Mouse (Mus musculus): ENCODE results near the gene Caskin1. TPM values are rescaled to one million over a fixed set of nuclear protein-coding genes. Genes with fewer than 3 reads are reported as not detected.

The Caskin1 gene
- polyA plus RNA-seq, 1 experiment from 2014 or later, result 4.3 TPM

GRCm38 (mm10) chr17:24476022-24476776, 12.2 kb upstream of the Caskin1 start:
- Histone ChIP-seq H3K36me3 (replicated peaks) (peaks cover 61% of the 10 kb centered on the region), H3K4me1 (peaks cover 58% of the 10 kb centered on the region), H3K9me3 (no peaks in the 10 kb centered on the region), H3K4me3 (peak overlapping the region; percentile 10; the same call in 1 of the 2 replicates), H3K27me3 (ENCODE audit: poor library complexity, severe bottlenecking) (no peaks in the 10 kb centered on the region), H3K27ac (no peak overlapping the region)
- no peak for DNase-seq (ENCODE audit: extremely low spot score, low spot score)
- 94% methylated on average over 10 of the region's 10 CpGs for WGBS

GRCm38 (mm10) chr17:24477053-24477984, 11.1 kb upstream of the Caskin1 start:
- Histone ChIP-seq H3K27me3 (ENCODE audit: poor library complexity, severe bottlenecking) (no peaks in the 10 kb centered on the region), H3K4me1 (peaks cover 47% of the 10 kb centered on the region), H3K36me3 (replicated peaks) (peaks cover 55% of the 10 kb centered on the region), H3K27ac (no peak overlapping the region), H3K4me3 (peak overlapping the region; percentile 82; the same call in 1 of the 2 replicates), H3K9me3 (no peaks in the 10 kb centered on the region)
- WGBS, result 94% methylated on average over 20 of the region's 20 CpGs
- DNase-seq (ENCODE audit: extremely low spot score, low spot score), result no peak

DNA sequence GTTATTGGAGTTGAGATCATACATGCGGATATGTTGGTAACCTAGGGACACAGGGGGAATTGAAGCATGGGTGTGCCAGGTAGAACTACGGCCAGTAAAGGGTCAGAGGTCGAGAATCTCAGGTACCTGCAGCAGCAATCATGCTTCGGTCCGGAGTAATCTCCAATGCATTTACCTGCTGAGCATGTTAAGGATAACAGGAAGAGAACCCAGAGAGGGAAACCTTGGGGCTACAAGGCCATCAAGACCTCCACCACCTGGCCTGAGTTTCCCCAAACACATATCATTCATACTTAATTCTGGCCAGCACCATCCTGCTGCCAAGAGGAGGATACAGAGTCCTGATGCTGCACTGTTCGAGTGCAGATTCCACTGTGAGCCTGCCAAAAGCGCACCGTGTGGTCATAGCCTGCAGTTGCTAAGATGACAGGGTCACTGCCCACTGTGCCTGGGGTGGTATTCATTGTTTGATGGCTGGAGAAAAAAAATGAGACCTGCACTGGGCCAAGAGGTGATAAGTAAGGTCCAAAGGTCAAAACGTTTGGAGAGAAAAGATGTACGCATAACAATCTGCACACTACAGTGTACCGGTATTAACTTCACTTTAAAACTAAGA, 10.3 kb upstream of the Caskin1 start:
- Histone ChIP-seq H3K36me3 (replicated peaks) (peaks cover 47% of the 10 kb centered on the region), H3K27me3 (ENCODE audit: poor library complexity, severe bottlenecking) (no peaks in the 10 kb centered on the region), H3K4me1 (peaks cover 39% of the 10 kb centered on the region), H3K27ac (peak overlapping the region; percentile 98), H3K9me3 (no peaks in the 10 kb centered on the region), H3K4me3 (peak overlapping the region; percentile 82)
- WGBS, result 58% methylated on average over 11 of the region's 11 CpGs
- DNase-seq (ENCODE audit: extremely low spot score, low spot score), result no peak

GRCm38 (mm10) chr17:24478663-24479380, 9.6 kb upstream of the Caskin1 start, which contains the start of gene Mlst8:
Gene Mlst8 (minus strand): TSS chr17:24479078.
- Histone ChIP-seq H3K27ac (peak within 1 kb of the TSS; percentile 98), H3K36me3 (replicated peaks) (peaks cover 40% of the 10 kb centered on the region), H3K4me1 (peaks cover 32% of the 10 kb centered on the region), H3K9me3 (no peaks in the 10 kb centered on the region), H3K4me3 (peak within 1 kb of the TSS; percentile 82), H3K27me3 (ENCODE audit: poor library complexity, severe bottlenecking) (no peaks in the 10 kb centered on the region)
- peak; percentile 98 for DNase-seq (ENCODE audit: extremely low spot score, low spot score)
- WGBS, result under 1% methylated on average over 48 of the region's 48 CpGs

DNA sequence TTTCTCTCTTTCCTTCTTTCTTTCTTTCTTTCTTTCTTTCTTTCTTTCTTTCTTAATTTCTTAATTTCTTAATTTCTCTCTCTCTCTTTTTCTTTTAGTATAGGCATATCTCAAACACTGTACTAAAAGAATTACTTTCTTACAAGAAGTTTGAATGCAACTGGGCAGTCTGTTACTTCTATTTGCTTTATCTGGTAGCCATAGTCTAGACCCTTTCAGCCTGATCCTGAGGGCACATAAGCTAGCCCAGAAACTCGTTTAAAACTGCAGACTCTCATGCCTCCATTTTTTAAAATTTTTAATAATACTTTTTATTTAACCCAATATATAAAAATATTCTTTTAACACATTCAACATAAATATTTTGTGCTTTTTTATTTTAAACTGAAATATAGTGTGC, 9.0 kb upstream of the Caskin1 start:
- 35% methylated on average over 1 of the region's 1 CpGs for WGBS
- H3K4me3 ChIP-seq, result peak overlapping the region; percentile 82
- H3K9me3 ChIP-seq, result no peaks in the 10 kb centered on the region
- peaks cover 26% of the 10 kb centered on the region for H3K4me1 ChIP-seq
- no peak for DNase-seq (ENCODE audit: extremely low spot score, low spot score)
- peaks cover 34% of the 10 kb centered on the region for H3K36me3 ChIP-seq (replicated peaks)
- H3K27ac ChIP-seq, result peak overlapping the region; percentile 98
- no peaks in the 10 kb centered on the region for H3K27me3 ChIP-seq (ENCODE audit: poor library complexity, severe bottlenecking)

DNA sequence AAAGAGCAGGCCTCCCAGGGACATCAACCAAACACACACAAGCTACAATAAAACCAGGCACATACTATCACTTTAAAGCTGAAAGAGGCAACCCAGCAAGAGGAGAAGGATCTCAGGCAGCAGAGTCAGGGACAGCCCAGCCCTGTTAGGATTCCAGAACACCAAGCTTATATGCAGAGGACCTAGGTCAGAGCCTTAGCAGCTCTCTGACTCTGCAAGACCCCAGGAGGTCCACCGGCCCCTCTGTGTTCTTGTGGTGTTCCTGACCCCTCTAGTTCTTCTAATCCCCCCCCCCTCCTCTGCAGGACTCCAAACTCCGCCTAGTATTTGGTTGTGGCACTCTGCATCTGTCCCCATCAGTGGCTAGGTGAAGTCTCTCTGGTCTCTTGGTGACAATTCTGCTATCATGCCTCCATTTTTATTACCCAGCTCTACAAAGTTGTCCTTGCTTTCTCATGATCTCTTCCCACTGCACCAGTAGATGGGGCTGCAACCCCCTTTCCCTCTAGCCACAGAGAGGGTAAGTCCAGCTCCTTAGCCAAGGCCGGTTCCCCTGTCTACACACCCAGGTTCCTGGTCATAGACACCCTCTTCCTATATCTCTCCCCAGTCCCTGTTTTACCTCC, 8.1 kb upstream of the Caskin1 start:
- H3K27me3 ChIP-seq (ENCODE audit: poor library complexity, severe bottlenecking), result no peaks in the 10 kb centered on the region
- 43% methylated on average over 3 of the region's 3 CpGs for WGBS
- no peaks in the 10 kb centered on the region for H3K9me3 ChIP-seq
- no peak overlapping the region for H3K27ac ChIP-seq
- peak overlapping the region; percentile 82; the same call in 1 of the 2 replicates for H3K4me3 ChIP-seq
- peaks cover 22% of the 10 kb centered on the region for H3K4me1 ChIP-seq
- peaks cover 25% of the 10 kb centered on the region for H3K36me3 ChIP-seq (replicated peaks)
- DNase-seq (ENCODE audit: extremely low spot score, low spot score), result no peak

DNA sequence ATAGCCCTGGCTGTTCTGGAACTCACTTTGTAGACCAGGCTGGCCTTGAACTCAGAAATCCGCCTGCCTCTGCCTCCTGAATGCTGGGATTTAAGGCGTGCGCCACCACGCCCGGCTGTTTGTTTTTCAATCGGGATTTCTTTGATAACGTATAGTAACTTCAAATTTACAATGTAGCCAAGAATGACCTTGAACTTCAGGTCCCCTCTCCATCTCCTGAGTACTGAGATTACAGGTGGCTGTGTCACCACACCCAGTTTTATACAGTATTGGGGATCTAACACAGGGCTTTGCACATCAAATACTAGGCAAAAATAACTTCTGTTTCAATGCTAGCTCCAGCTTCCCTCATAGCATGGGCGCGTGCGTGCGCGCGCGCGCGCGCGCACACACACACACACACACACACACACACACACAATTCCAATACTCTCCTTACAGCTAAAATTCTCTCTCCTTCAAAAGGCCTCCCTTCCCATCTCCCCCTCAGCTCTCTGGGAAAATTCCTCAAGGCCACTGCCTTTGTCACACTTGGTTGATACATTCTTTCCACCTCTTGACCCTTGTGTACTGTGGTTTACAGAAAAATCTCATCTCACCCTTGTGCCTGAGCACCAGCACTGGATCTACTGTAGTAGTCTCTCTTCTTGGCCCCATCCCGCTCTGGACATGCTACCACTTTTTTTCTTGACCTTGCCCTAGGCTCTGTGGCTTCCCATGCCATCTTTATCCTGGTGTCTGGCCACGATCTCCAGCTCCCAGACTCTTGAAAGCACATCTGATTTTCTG, 7.2 kb upstream of the Caskin1 start:
- H3K27ac ChIP-seq, result no peak overlapping the region
- peaks cover 16% of the 10 kb centered on the region for H3K36me3 ChIP-seq (replicated peaks)
- H3K4me1 ChIP-seq, result peaks cover 27% of the 10 kb centered on the region
- 94% methylated on average over 20 of the region's 20 CpGs for WGBS
- H3K4me3 ChIP-seq, result no peak overlapping the region
- H3K27me3 ChIP-seq (ENCODE audit: poor library complexity, severe bottlenecking), result peaks cover 2% of the 10 kb centered on the region
- DNase-seq (ENCODE audit: extremely low spot score, low spot score), result no peak
- H3K9me3 ChIP-seq, result no peaks in the 10 kb centered on the region

DNA sequence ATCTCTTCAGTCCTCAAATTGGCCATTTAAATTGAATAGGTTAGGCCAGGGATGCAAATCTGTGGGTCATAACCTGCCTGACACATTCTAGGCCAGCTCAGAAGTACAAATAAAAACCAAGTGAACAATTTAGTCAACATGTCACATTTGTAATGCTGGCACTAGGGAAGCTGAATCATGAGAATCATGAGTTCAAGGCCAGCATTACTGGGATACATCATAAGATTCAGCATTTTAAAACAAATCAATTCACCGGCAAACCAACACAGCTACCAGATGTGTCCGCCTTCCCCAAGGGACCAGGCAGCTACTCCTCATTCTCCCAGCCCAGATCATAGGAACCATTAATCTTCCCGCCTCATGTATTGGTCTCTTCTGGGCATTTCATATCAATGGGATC, 4.9 kb upstream of the Caskin1 start:
- H3K4me3 ChIP-seq, result no peak overlapping the region
- H3K27me3 ChIP-seq (ENCODE audit: poor library complexity, severe bottlenecking), result peaks cover 24% of the 10 kb centered on the region
- no peaks in the 10 kb centered on the region for H3K36me3 ChIP-seq (replicated peaks)
- H3K27ac ChIP-seq, result no peak overlapping the region
- 95% methylated on average over 3 of the region's 3 CpGs for WGBS
- peaks cover 25% of the 10 kb centered on the region for H3K4me1 ChIP-seq
- DNase-seq (ENCODE audit: extremely low spot score, low spot score), result no peak
- H3K9me3 ChIP-seq, result no peaks in the 10 kb centered on the region

DNA sequence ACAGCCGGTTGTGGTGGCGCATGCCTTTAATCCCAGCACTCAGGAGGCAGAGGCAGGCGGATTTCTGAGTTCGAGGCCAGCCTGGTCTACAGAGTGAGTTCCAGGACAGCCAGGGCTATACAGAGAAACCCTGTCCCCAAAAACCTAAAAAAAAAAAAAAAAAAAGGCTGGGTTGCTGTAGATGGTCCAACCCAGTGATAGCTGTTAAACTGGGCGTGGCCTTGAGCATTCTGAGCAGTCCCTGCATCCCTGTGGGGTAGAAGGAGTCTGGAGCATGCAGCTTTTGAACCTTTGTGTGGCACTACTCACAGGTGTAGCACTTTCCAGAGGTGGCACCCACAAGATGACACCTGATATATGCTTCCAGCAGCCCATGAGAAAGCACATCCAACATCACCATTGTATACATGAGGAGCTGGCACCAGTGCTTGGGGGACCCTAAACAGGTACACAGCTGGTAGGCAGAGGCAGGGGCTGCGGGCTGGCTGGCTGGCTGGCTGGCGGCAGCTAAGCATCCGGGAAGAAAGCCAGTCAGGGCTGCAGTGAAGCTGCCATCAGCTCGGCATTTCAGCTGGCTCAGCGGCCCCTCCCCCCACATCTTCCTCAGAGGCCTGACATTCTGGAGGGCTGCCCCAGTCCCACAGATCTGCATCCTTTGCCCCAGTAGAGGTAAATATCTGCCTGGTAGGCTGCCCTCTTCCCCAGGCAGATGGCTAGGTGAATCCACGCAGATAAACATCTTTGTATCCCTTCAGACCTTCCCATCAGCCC, 3.1 kb upstream of the Caskin1 start:
- Histone ChIP-seq H3K4me1 (peaks cover 34% of the 10 kb centered on the region), H3K27me3 (ENCODE audit: poor library complexity, severe bottlenecking) (peaks cover 40% of the 10 kb centered on the region), H3K36me3 (replicated peaks) (no peaks in the 10 kb centered on the region), H3K9me3 (no peaks in the 10 kb centered on the region), H3K4me3 (peak overlapping the region; percentile 20; the same call in 1 of the 2 replicates), H3K27ac (peak overlapping the region; percentile 63)
- WGBS, result 49% methylated on average over 11 of the region's 11 CpGs
- DNase-seq (ENCODE audit: extremely low spot score, low spot score), result no peak

DNA sequence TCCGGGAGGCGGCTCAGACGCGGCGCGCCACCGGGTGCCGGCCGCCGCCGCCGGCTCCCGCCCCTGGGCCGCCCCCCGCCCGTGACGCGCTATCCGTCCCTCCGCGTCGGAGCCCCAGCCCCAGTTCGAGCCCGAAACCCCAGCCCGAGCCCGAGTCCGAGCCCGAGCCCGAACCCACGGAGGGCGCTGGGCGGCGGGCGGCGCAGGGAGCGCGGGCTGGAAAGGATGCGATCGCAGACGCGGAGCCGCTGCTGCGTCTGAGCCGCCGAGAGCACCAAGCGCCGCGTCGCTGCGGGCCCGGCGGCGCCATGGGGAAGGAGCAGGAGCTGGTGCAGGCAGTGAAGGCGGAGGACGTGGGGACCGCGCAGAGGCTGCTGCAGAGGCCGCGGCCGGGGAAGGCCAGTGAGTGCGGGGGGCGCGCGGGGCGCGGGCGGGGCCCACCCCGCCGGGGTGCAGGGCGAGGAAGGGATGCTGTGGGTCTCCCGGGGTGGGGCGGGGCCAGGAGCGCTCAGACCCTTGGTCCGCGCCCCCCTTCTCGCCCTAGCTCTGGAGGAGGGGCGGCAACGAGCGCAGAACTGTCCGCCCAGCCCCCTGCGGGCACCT, 362 bp downstream of the Caskin1 start:
- peaks cover 47% of the 10 kb centered on the region for H3K27me3 ChIP-seq (ENCODE audit: poor library complexity, severe bottlenecking)
- DNase-seq (ENCODE audit: extremely low spot score, low spot score), result peak; percentile 68
- under 1% methylated on average over 73 of the region's 81 CpGs for WGBS

More for the DNA sequence above, 362 bp downstream of the Caskin1 start:
- H3K36me3 ChIP-seq (replicated peaks), result no peaks in the 10 kb centered on the region
- H3K9me3 ChIP-seq, result no peaks in the 10 kb centered on the region
- peak overlapping the region; percentile 89 for H3K27ac ChIP-seq
- peaks cover 44% of the 10 kb centered on the region for H3K4me1 ChIP-seq
- peak overlapping the region; percentile 90 for H3K4me3 ChIP-seq

Measured in forebrain, embryonic 10.5 days (tissue).